Mouse (Mus musculus) T-helper 17 cell (primary cell): ENCODE data around the gene Snrpd3.

Experiments used
- in situ Hi-C, 2 experiments: fragments of 300-600 bp; cut with MboI, MseI; formaldehyde crosslinking; loops; 1 replicate in 1 of 2; 2 replicates in 1 of 2; pipeline ENCODE4 v1.15.1; 2025; ENCODE audit warnings: high pct_unique_total_duplicates in 2 of 2

The Snrpd3 gene

DNA sequence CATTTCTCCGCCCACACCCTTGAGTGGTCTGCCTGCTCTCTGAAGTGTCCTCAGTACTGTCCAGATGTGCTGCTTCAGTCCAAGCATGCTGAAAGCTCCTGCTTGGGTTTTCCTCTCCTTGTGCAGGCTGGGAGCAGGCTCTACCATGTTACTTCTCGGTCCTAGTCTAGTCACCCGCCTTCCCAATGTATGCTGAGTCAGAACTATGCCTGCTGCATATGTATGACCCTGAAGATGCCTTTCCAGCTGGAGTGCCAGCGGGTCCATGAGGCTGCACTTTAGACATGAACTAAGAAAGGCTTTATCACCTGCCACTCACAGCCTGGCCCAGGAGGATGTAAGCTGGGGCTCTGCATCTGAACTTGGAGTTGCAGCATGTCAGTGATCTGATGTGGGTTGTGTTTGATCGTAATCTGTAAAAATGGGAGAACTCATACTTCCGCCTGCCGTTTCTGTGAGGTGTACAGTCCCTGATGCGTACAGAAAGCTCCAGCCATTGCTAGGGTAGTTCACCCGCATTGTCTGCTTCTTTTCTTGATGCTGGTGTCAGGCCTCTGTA, 14.3 kb downstream of the Snrpd3 start:
- in situ Hi-C loops: no loop called here

DNA sequence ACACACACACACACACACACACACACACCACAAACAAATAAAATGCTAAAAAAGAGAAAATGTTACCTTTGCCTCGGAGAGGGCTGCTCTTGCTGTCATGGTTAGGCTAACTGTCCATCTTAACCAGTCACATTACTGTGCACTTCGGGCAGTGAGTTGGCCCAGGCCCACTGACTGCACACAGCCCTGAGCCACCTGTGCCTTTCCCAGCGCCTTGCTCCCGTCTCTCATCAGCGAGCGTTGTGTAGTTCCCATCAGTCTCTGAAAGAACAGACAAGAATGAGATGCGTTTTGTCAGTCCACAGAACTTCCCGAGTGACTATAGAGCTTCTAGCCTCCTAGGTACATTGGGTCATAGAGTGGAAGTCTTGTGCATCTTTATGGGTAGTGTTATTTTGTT, 16.9 kb downstream of the Snrpd3 start:
- in situ Hi-C loops: no loop called here

DNA sequence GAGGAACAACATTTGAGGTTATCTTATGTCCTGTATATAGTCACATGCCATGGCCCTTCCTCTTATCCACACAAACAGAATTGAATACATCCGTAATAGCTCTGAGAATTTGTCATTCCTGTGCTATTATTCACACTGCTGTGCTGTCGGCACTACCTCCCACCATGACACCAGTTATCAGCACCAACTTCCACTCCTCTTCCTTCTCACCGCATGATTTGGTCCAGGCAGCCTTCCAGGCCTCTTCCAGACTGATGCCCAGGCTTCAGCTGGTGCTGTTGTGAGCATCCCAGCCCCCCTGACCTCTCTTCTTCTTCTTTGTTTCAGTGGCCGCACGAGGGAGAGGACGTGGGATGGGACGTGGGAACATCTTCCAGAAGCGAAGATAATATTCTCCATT, 17.6 kb downstream of the Snrpd3 start:
- in situ Hi-C loops: no loop called here

DNA sequence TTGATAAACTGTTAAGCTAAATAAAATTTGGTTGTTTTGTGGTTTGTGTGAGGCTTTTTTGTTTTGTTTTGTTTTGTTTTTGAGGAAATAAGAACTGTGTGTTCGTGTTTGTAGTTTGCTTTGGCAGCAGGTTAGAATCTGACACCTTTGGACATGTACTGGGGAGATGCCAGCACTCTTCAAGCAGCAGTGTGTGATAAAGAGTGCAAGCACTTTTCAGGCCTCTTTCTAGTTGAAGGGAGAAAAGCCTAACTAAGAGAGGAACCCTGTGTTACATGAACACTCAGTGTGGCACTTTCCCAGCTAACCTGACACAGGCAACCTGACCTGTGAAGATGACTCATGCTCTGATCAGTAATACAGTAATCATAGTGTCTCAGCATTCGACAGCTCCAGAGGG, 18.1 kb downstream of the Snrpd3 start:
- in situ Hi-C loops: no loop called here

DNA sequence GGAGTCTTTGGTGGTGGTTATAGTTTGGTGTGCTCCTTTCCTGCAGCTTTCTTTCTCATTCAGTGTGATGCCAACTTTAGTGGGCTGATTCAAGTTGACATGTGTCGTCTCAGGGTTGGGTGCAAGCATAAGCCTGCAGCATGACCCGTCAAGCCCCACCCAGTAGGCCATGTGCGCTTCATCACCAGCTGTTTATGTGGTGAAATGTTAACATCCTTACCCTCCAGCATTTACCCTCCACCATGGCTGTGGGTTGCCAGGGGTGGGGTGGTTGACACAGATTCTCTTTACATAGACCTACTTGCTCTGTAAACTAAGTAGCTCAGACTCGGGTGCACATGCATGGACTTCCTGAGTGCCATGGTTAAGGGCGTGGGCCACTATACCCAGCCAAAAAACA, 18.8 kb downstream of the Snrpd3 start:
- in situ Hi-C loops: no loop called here

DNA sequence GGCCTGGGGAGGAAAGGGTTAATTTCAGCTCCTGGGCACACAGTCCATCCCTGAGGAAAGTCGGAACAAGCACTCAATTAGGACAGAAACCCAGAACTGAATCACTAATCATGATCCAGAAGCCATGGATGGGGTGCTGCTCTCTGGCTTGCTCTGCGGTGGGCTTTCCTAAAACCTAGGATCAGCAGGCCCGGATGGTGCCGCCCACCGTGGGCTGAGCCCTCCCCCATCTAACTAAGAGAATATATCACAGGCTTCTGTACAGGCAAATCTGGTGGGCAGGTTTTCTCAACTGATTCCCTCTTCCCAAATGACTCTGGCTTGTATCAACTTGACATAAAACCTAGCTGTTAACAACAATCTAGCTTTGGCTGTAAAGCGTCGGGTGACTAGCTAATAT, 30.6 kb downstream of the Snrpd3 start:
- in situ Hi-C loops: no loop called here

DNA sequence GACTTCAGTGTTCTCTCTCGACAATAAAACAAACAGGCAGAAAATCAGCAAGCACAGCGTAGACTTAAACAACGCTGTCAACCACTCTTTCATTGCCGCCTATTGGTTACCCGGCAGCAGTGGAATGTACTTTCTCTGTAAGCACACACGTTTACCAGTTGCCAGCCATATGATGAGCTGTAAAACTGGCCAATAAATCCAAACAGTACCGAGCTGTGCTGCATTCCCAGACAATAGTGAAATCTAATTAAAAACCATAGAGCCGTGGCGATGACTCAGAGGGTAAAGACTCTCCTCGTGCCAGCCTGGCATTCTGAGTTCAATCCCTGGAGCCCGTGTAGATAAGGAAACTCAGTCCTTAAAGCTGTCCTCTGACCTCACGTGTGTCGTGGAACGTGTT, 31.1 kb downstream of the Snrpd3 start:
- in situ Hi-C loops: no loop called here

DNA sequence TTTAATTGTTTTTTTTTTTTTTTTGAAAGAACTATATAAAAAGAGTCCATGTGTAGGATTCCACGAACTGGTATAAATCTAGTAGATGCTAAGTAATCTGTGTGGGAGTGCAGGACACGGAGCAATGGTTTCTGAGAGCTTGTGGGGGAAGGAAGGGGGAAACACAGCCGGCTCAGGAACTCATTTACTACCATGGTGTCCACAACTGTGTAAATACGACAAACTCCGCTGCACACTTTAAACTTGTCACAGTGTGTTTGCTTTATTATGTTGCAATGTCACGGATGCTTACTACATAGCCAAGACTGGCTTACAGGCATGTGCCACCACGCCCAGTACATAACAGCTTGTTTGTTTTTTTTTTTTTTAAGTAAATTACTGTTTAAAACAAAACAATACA, 32.5 kb downstream of the Snrpd3 start:
- in situ Hi-C loops: no loop called here

DNA sequence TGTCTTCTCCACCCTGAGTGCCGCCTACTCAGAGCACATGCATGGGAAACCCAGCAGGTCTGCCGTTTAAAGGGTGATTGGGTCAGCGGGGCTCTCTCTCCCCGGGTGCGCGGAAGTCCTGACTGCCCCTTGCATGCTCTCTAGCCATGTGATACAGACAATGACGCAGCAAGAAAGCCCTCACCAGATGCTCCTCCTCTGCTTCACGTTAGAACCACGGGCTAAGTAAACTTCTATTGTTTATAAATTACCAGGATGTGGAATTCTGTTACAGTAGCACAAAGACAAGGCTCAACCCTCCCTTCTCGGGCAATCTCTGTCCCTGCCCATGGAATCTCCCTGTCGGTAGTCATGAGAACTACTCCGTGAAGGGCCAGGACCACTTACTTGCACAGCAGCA, 33.8 kb downstream of the Snrpd3 start:
- in situ Hi-C loops: no loop called here

DNA sequence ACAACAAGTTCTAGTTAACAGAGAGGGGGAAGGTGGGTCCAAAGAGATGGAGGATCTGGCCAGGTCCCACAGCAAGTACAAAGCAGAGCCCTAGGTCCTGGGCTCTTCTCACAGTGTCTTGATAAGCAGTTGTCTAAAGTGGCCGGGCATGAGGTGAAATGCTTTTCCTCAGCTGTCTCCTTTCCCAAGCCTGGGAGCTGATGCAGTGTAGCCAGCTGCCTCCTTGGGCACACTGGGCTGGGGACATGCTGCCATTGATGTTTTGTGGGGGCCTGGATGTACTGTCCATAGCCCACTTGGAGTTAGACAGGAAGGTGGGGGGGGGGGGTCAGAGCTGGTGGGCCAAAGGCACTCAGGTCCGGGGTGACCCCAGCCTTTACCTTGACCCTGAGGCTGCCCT, 34.8 kb downstream of the Snrpd3 start:
- in situ Hi-C loops: no loop called here

DNA sequence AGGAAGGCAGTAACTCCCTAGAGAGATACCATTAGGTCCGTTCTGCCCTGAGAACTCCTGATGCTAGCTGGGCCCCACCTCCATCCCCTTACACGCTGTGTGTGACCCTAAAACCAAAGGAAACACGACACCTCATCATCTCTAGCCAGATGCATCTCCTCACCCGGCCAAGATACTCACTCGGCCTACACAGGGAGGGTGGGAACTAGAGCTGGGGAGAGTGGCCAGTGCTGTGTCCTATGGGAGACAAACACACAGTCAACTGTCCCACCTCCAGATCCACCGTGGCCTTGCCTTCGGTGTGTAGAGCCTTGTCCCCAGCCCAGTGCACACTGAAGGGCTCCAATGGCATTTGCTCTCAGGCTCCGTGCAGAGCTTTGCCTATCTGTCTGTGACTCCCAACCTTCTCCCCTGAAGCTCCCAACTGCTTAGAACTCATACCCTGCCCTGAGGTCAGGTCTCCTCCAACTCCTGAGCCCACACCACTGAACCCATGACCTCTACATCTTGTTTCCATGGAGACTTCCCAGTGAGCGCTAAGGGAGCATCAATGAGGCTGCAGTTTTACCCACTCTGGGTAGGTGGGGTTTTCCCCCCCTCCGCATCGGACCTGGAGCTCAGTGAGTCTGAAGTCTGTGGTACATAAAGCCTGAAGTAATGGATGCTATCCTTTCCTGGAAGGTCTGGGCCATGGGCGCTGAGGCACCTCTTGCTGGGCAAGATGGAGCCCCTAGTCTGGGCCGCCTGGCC, 35.5 kb downstream of the Snrpd3 start:
- in situ Hi-C loops: no loop called here

DNA sequence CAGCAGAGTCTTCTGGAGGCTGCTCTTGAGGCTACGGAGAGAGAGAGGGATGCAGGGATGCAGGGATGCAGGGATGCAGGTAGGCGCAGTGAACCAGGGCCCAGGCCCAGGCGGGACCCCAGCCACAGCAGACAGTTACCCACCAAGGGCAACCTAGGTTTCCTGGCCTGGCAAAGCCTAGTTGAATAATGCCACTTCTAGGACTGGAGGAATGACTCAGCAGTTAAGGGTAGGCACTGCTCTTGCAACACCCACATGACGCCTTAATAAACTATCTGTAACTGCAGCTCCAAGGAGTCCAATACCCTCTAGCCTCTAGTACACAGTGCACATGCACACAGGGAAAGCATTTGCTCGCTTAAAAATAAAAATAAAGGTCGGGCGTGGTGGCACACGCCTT, 36.7 kb downstream of the Snrpd3 start:
- in situ Hi-C loops: no loop called here

DNA sequence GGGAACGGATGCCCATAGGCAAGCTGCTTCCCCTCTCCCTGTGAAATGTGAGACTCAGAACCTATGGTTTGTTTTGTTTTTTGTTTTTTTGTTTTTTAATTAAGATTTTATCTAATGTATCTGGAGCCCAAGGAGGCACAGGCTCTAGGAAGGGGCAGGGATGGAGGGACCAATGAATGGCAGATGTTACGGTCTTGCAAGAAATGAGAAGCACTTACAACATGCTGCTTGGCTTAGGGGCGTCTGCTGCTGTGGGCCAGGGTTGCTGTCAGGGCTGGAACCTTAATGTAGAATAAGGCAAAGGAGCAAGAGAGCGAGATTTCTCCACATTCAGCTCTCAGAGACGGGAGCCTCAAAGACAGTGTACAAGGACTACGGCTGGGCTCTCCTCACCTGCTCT, 38.2 kb downstream of the Snrpd3 start:
- in situ Hi-C loops: no loop called here

DNA sequence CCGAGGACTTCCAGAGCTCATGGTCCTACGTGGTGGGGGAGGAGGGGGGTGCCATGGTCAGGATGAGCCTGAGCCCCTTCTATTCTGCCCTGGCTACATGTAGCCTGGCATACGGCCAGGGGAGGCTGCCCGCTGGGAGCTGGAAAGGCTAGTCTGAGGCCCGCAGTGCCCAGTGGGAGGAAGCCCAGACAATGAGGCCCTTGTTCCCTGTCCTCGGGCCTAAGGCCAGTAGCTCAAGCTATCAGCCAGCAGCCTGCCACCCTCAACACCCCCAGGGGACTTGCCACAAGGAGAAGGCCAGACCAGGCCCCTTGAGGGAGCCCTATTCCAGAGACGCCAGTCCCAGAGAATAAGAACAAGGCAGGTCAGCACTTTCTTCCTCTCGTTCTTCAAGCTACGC, 38.7 kb downstream of the Snrpd3 start:
- in situ Hi-C loops: no loop called here

DNA sequence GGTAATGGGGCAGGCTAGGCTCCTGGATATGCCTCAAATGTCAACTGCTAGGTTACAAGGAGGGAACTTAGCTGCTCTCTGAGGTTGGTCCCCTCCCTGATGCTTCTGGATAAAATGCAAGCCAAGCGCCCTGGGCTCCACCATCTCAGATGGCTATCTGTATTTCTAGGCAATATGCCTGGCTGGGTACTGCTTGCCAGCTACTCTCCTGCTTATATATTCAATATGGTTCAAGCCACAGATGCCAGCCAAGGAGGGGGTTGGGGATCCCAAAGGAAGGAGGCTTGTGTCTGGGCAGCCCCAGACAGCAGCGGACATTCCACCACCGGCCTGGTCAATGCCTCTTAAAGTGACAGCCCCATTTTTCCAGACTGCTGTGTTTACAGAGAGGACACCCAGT, 41.2 kb downstream of the Snrpd3 start:
- in situ Hi-C loops: no loop called here

DNA sequence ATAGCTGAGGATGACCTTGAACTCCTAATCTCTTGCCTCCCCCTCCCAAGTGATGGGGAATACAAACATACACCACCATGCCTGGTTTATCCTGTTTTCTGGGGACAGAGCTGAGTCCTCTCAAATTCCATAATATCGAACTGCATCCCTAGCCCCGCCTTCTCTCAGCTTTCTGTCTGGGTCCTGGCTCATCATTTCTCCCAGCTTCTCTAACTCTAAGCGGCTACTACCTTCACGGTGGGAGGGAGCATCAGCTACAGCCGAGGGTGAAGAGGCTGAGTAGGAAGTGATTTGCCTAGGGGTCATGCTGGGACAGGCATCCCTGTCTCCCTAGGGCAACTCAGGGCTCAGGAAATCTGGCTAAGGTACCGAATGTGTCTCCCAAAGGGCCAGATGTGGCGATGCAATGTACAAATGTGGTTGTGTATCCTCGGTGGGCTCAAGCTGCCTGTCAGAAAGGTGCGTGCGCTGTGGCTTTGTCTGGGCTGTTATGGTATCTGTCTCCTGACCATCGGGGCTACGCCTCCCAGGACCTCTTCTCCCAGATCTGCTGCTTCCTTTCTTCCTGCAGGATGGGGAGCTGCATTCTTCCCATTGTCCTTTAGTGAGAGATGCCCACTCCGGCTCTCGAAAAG, 41.8 kb downstream of the Snrpd3 start:
- in situ Hi-C loops: no loop called here

DNA sequence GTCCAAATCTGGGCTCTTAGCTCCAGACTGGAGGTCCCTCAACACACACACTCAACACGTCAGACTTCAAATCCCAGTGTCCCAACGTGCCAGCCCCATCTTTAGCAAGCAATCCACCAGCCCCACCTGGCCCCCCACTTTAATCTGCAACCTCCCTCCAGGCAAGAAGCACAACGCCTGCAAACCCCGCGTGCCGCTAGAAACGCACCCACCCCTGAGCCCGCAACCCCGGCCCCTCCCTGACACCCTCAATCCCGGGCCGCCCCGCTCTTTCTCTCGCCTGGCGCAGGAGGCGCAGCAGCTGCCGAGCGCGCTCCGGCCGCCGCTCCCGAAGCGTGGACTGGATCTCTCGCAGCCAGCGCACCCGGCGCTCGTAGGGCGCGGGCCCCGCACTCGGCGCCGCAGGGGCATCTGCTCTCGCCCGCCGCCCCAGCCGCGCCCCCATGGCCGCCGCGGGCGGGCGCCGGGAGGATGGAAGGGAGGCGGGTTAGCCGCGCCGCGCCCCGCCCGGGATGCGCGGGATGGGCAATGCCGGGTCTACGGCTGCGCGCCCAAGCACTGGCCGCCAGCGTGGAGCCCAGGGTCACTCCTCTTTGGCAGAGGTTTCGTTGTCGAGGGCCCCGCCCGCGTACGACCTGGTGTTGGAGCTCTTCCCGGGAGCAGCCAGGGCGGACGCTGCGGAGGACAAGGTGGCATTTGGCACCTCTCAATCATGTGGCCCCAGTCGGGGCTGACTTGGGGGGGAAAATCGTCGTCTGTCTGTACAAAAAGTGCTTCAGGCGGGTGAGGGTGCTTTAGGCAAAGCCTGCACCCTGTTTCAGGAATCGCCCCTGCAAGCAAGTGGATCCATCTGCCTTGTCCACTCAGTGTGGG, 42.6 kb downstream of the Snrpd3 start, which contains the start of gene Lrrc75b:
Gene Lrrc75b (minus strand): TSS at position 655 of the 873 bp plus-strand sequence.
- in situ Hi-C loops: no loop called here

DNA sequence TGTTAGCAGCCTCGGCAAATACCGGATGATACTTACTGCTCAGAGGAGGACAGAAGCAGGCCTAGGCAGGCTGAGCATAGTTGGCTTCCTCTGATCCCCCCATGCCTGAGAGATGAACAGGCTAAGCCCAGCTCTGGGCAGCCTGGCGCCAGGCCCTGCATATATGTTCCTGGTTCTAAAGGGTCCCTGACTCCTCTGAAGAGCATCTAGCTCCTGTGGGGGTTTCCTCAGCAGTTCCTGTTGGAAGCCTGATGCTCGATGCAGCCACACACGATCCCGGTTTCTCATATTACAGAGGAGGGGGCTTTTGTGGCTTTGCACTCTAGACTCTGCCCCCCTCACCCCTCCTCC, 43.2 kb downstream of the Snrpd3 start:
- in situ Hi-C loops: no loop called here

DNA sequence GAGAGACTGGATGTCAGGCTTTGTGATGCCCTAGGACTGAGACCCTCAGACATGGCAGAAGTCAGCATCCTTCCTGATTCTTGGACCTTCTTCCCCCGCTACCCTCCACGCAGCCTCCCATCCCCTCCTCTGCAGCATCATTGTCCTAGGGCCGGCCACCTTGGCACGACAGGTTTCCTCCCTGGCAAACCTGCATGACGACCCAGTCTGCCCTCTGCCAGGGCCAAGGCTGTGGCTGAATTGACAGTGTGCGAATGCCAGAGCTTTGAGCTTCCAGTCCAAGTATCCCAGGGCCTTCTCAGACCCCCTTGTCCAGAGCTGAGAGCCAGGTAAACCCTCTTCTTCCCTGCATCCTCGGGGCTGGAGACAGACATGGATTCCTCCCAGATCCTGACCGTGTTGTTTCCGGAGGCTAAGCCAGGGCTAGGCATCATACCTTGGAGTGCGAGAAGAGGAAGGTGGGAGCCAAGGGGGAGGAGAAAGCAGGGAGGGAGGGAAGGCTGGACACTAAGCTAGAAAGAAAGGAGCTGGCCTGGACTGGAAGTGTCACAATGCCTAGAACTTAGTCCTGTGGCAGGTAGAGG, 43.8 kb downstream of the Snrpd3 start, which contains the start of gene Ggt1:
Gene Ggt1 (plus strand): TSS at position 534 of the 584 bp plus-strand sequence.
- in situ Hi-C loops: no loop called here

DNA sequence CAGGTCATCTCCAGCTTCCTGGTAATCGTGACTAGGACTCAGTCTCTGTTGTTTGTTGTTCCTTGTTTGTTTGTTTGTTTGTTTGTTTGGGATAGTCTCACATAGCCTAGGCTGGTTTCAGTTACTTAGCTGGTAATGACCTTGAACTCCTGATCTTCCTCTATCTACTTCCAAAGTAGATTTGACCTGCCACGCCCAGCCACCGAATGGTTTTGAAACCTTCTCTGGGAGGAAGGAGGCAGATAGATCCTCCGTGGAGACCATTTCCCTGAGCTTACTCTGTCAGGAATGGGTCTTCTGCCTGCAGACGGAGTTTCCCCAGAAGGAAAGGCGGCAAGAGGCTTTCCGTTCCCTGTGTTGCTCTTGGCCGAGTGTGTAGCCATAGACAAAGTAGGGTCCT, 45.2 kb downstream of the Snrpd3 start:
- in situ Hi-C loops: no loop called here

DNA sequence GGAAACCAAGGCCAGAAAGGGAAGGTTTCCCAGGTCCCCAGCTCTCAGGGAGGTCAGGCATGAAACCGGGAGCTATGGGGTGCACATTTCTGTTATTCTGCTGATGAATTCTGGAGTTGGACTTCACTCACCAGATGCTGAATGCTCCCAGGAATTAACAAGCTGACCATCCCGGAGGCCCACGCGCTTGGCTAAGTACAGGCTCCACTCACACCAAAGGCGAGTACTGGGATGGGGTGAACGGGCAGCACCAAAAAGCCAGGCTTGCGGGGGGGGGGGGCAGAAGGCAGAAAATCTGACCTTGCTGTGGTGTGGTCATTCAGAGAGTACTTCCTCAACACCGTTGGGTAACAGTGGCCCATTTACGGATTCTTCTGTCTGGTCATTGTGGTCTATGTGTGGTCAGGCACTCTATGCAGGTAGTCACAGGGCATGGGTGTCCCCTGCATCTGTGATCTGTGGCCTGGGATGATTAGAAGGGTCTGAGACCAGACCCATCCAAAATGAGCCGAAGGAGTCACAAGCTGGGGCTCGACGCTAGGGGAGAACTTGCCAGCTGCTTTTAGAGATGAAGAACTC, 47.4 kb downstream of the Snrpd3 start:
- in situ Hi-C loops: no loop called here
